ENCODE assay signal across 8 mouse cellular contexts in the genomic region with DNA sequence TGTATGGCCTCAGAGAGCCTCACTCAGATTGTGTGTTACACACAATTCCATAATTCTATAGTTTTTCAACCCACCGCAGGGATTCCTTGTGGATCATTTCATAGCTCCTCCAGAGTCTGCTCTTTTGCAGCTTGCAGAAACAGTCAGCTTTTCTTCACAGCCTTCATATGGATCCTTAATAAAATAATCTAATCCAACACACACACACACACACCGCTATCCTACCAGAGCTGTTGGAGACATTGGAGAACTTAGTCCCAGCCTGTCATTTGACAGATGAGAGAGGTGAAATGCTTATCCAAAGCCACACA.
DNase-seq lines count a peak whose midpoint lies in the region; ATAC-seq and TF ChIP-seq lines count a peak whose summit lies in the region.

No protein-coding gene starts in this region.

- no peak for ATAC-seq in heart, embryonic 13.5 days (ENCODE audit: extremely low read depth, insufficient number of reproducible peaks, low FRiP score, low TSS enrichment)
- peak; percentile 7; the same call in 1 of the 2 replicates for ATAC-seq in forebrain, embryonic 14.5 days
- ATAC-seq in midbrain, embryonic 11.5 days (ENCODE audit: low FRiP score) = no peak
- ATAC-seq in liver, postnatal 0 days = no peak

- H3K27me3 ChIP-seq in heart, embryonic 13.5 days (replicated peaks) = no peaks in the 10 kb centered on the region
- H3K27me3 ChIP-seq in CH12.LX (replicated peaks) = no peaks in the 10 kb centered on the region
- H3K27me3 ChIP-seq in forebrain, embryonic 14.5 days (replicated peaks; ENCODE audit: control insufficient read depth, insufficient read depth, low read length) = no peaks in the 10 kb centered on the region
- H3K27me3 ChIP-seq in midbrain, embryonic 11.5 days (ENCODE audit: control insufficient read depth, insufficient read depth, low read length) = no peaks in the 10 kb centered on the region
- H3K27me3 ChIP-seq in liver, postnatal 0 days (ENCODE audit: insufficient read depth, low read length) = no peaks in the 10 kb centered on the region

- dilution Hi-C loops in CH12.LX (cut with MboI; ENCODE audit: extremely low pct_ligation_motif_present, extremely low pct_unique_long_range_greater_than_20kb, low sequenced_read_pairs) = no loop called here

- H3K36me3 ChIP-seq in heart, embryonic 13.5 days = no peaks in the 10 kb centered on the region
- H3K36me3 ChIP-seq in CH12.LX (replicated peaks in 1 of 2; ENCODE audit: control insufficient read depth in 1 of 2, insufficient read depth in 1 of 2, low read length in 1 of 2) = no peaks in the 10 kb centered on the region
- no peaks in the 10 kb centered on the region for H3K36me3 ChIP-seq in forebrain, embryonic 14.5 days (ENCODE audit: control insufficient read depth, insufficient read depth, low read length)
- no peaks in the 10 kb centered on the region for H3K36me3 ChIP-seq in midbrain, embryonic 11.5 days (ENCODE audit: control insufficient read depth, insufficient read depth, low read length)
- H3K36me3 ChIP-seq in liver, postnatal 0 days (replicated peaks; ENCODE audit: insufficient read depth, low read length) = no peaks in the 10 kb centered on the region

- peak overlapping the region; percentile 79; the same call in 1 of the 2 replicates for H3K4me2 ChIP-seq in heart, embryonic 13.5 days
- H3K4me2 ChIP-seq in CH12.LX (ENCODE audit: insufficient read depth, low read depth, poor library complexity, severe bottlenecking) = peak overlapping the region; percentile 97; the same call in 1 of the 2 replicates
- H3K4me2 ChIP-seq in forebrain, embryonic 14.5 days (ENCODE audit: low read length) = peak overlapping the region; percentile 79
- H3K4me2 ChIP-seq in midbrain, embryonic 11.5 days = peak overlapping the region; percentile 77
- no peak overlapping the region for H3K4me2 ChIP-seq in liver, postnatal 0 days (ENCODE audit: low read depth, low read length)

- no peak for DNase-seq in heart, adult 9 months (ENCODE audit: low spot score in 2 of 2)
- DNase-seq in CH12.LX (ENCODE audit: extremely low read depth) (no peak), liver (no peak)
- DNase-seq in forebrain, embryonic 14.5 days (ENCODE audit: low spot score) = no peak
- peak; percentile 90 for DNase-seq in midbrain, embryonic 11.5 days (ENCODE audit: low spot score, missing footprints)
- no peak for DNase-seq in cerebellum, postnatal 4 days (ENCODE audit: low spot score in 2 of 2)
- DNase-seq in liver, postnatal 0 days = no peak

- no peaks in the 10 kb centered on the region for H3K79me2 ChIP-seq in CH12.LX (replicated peaks; ENCODE audit: control insufficient read depth, extremely low read depth, insufficient read depth, poor library complexity, severe bottlenecking)

- WGBS in heart, embryonic 13.5 days = 58% methylated on average over 2 of the region's 2 CpGs
- 67% methylated on average over 2 of the region's 2 CpGs for WGBS in forebrain, embryonic 14.5 days
- WGBS in midbrain, embryonic 11.5 days = 69% methylated on average over 2 of the region's 2 CpGs
- 70% methylated on average over 2 of the region's 2 CpGs for WGBS in liver, postnatal 0 days (ENCODE audit: insufficient replicate concordance)

- no peak for TF ChIP-seq CTCF in CH12.LX (conservative IDR thresholded peaks at IDR 0.05 in 1 of 2, IDR thresholded peaks at IDR 0.05 in 1 of 2; ENCODE audit: low read depth in 2 of 2, low read length in 2 of 2)
- TF ChIP-seq CTCF in liver, postnatal 0 days (IDR thresholded peaks at IDR 0.05; ENCODE audit: low read depth) = no peak

- peak overlapping the region; percentile 6; the same call in 1 of the 2 replicates for H3K27ac ChIP-seq in heart, embryonic 13.5 days (replicated peaks)
- H3K27ac ChIP-seq in CH12.LX (ENCODE audit: insufficient read depth, low read depth) = no peak overlapping the region
- H3K27ac ChIP-seq in forebrain, embryonic 14.5 days (ENCODE audit: low read depth, low read length) = peak overlapping the region; percentile 89
- no peak overlapping the region for H3K27ac ChIP-seq in midbrain, embryonic 11.5 days (ENCODE audit: low read depth, low read length)
- H3K27ac ChIP-seq in liver, postnatal 0 days (ENCODE audit: low read depth) = no peak overlapping the region

- H3K9ac ChIP-seq in heart, embryonic 13.5 days = peak overlapping the region; percentile 84; the same call in 1 of the 2 replicates
- H3K9ac ChIP-seq in CH12.LX (ENCODE audit: insufficient read depth, low read depth) = no peak overlapping the region
- peak overlapping the region; percentile 82 for H3K9ac ChIP-seq in forebrain, embryonic 14.5 days (ENCODE audit: low read length)
- H3K9ac ChIP-seq in midbrain, embryonic 11.5 days (ENCODE audit: low read length) = peak overlapping the region; percentile 91
- H3K9ac ChIP-seq in liver, postnatal 0 days (replicated peaks) = no peak overlapping the region

- H3K9me3 ChIP-seq in heart, embryonic 13.5 days = no peaks in the 10 kb centered on the region
- no peaks in the 10 kb centered on the region for H3K9me3 ChIP-seq in CH12.LX (replicated peaks; ENCODE audit: low read length)
- no peaks in the 10 kb centered on the region for H3K9me3 ChIP-seq in forebrain, embryonic 14.5 days (replicated peaks; ENCODE audit: control insufficient read depth, low read length)
- H3K9me3 ChIP-seq in midbrain, embryonic 11.5 days (ENCODE audit: control insufficient read depth, low read length) = no peaks in the 10 kb centered on the region
- no peaks in the 10 kb centered on the region for H3K9me3 ChIP-seq in liver, postnatal 0 days (ENCODE audit: low read length)

- H3K4me3 ChIP-seq in heart, embryonic 13.5 days = no peak overlapping the region
- H3K4me3 ChIP-seq in CH12.LX (replicated peaks in 1 of 3; ENCODE audit: low read depth in 2 of 3, low read length in 2 of 3, poor library complexity in 1 of 3) = no peak overlapping the region
- H3K4me3 ChIP-seq in forebrain, embryonic 14.5 days (ENCODE audit: low read depth, low read length) = peak overlapping the region; percentile 35; the same call in 1 of the 2 replicates
- no peak overlapping the region for H3K4me3 ChIP-seq in midbrain, embryonic 11.5 days (ENCODE audit: low read depth, low read length)
- H3K4me3 ChIP-seq in liver, postnatal 0 days (ENCODE audit: low read depth, low read length) = no peak overlapping the region

- TF ChIP-seq POLR2A in CH12.LX (IDR thresholded peaks at IDR 0.05; ENCODE audit: low read depth, low read length) = no peak

- H3K4me1 ChIP-seq in heart, embryonic 13.5 days = peaks cover 34% of the 10 kb centered on the region
- peaks cover 7 to 25% of the 10 kb centered on the region in 2 experiments for H3K4me1 ChIP-seq in CH12.LX (ENCODE audit: control insufficient read depth in 1 of 2, insufficient read depth in 2 of 2)
- peaks cover 8% of the 10 kb centered on the region for H3K4me1 ChIP-seq in forebrain, embryonic 14.5 days (ENCODE audit: control insufficient read depth, insufficient read depth, low read length)
- H3K4me1 ChIP-seq in midbrain, embryonic 11.5 days (ENCODE audit: control insufficient read depth, insufficient read depth, low read length) = 0 out of 2 replicates have a peak, but pooled peaks cover 7% of the 10 kb centered on the region
- H3K4me1 ChIP-seq in liver, postnatal 0 days (ENCODE audit: insufficient read depth) = peaks cover 8% of the 10 kb centered on the region; the same call in 1 of the 2 replicates

- in situ Hi-C loops in CH12.LX (cut with MboI; ENCODE audit: low pct_ligation_motif_present, low pct_unique_long_range_greater_than_20kb, low sequenced_read_pairs) = loop anchor here (5.0 kb wide), 1 partner anchor 495 kb away; no protein-coding TSS in a partner anchor

- no peak for TF ChIP-seq EP300 in CH12.LX (IDR thresholded peaks at IDR 0.05; ENCODE audit: low read length)
- TF ChIP-seq EP300 in liver, postnatal 0 days (IDR thresholded peaks at IDR 0.05; ENCODE audit: low read depth) = no peak

- no peak for TF ChIP-seq RAD21 in CH12.LX (IDR thresholded peaks at IDR 0.05; ENCODE audit: low read depth, low read length)

TF ChIP-seq in CH12.LX, 34 proteins besides CTCF, POLR2A, EP300 and RAD21:
- TF ChIP-seq BHLHE40 (IDR thresholded peaks at IDR 0.05; ENCODE audit: low read depth, low read length) = no peak
- TF ChIP-seq HCFC1 (IDR thresholded peaks at IDR 0.05; ENCODE audit: low read depth, low read length) = no peak

Comparison
In these comparisons a context has a peak if more than half of its experiments do, and no peak if none do; other contexts are left out.
1. H3K27ac ChIP-seq: peak in heart, embryonic 13.5 days (single experiment) and forebrain, embryonic 14.5 days (single experiment); none in CH12.LX (single experiment), midbrain, embryonic 11.5 days (single experiment) and liver, postnatal 0 days (single experiment).
2. H3K9ac ChIP-seq: peak in heart, embryonic 13.5 days (single experiment), forebrain, embryonic 14.5 days (single experiment) and midbrain, embryonic 11.5 days (single experiment); none in CH12.LX (single experiment) and liver, postnatal 0 days (single experiment).